Mouse (Mus musculus) adrenal gland (tissue): ENCODE measurements around the gene 2410002F23Rik.
"Not testable (repeated sequence)": the region's sequence is repeated elsewhere in the genome, so short reads cannot be mapped to it uniquely, and the experiment has no call there.

Experiments
- intact Hi-C: fragments of 180-260 bp; cut with DNase I; formaldehyde crosslinking; loops from one replicate; pipeline ENCODE4 v1.15.1; 2025
- long read RNA-seq, 2 experiments: library from polyadenylated mRNA; unstranded; transcript quantifications; one replicate each; pipeline ENCODE4 v2.0.0; 2020; ENCODE audit warnings: borderline replicate concordance in 1 of 2; ENCODE audit not compliant: insufficient replicate concordance in 1 of 2

2410002F23Rik gene
- long read RNA-seq, experiment 1, transcript 2410002F23Rik-208 (6 exons, 784 nt) = minor isoform, 6 of 57 reads
- long read RNA-seq, experiment 1, transcript 2410002F23Rik-201 (6 exons, 1,982 nt) = major isoform, 31 of 57 reads
- long read RNA-seq, experiment 1, partial matches to known transcripts = 3 of 57 reads
- long read RNA-seq, experiment 1, other reads (novel, unspliced or antisense) = 9 of 57 reads
- long read RNA-seq, experiment 2, transcript 2410002F23Rik-201 (6 exons, 1,982 nt) = major isoform, 18 of 37 reads
- long read RNA-seq, experiment 2, partial matches to known transcripts = 9 of 37 reads
- long read RNA-seq, experiment 2, other reads (novel, unspliced or antisense) = 3 of 37 reads

- intact Hi-C loops = no loop called here
These were observed at the start of gene 2410002F23Rik, which contains the start of gene 1700028J19Rik for GRCm38 (mm10) chr7:44246055-44246983. TSS of gene 2410002F23Rik (plus strand) at chr7:44246722. TSS of gene 1700028J19Rik (minus strand) at chr7:44246695.

- intact Hi-C loops = no loop called here
These were observed 48.6 kb upstream of the 2410002F23Rik start, which contains the start of gene Klk1b3 for GRCm38 (mm10) chr7:44197891-44198290. TSS of gene Klk1b3 (plus strand) at chr7:44198191.

GRCm38 (mm10) chr7:44207135-44207534 is 39.4 kb upstream of the 2410002F23Rik start, which contains the start of gene Klk1b4:
TSS of gene Klk1b4 (plus strand) at chr7:44207435.
- intact Hi-C loops = not testable (repeated sequence)

- intact Hi-C loops = no loop called here
These were observed 38.2 kb upstream of the 2410002F23Rik start for GRCm38 (mm10) chr7:44208307-44208706.

GRCm38 (mm10) chr7:44215645-44216044 is 30.9 kb upstream of the 2410002F23Rik start, which contains the start of gene Klk1b5:
TSS of gene Klk1b5 (plus strand) at chr7:44215945.
- intact Hi-C loops = no loop called here

GRCm38 (mm10) chr7:44221601-44222000 is 24.9 kb upstream of the 2410002F23Rik start:
- intact Hi-C loops = not testable (repeated sequence)

GRCm38 (mm10) chr7:44222335-44222734 is 24.2 kb upstream of the 2410002F23Rik start:
- intact Hi-C loops = not testable (repeated sequence)

GRCm38 (mm10) chr7:44225076-44225475 is 21.4 kb upstream of the 2410002F23Rik start, which contains the start of gene Klk1:
TSS of gene Klk1 (plus strand) at chr7:44225360.
- intact Hi-C loops = no loop called here

GRCm38 (mm10) chr7:44235909-44236308 is 10.6 kb upstream of the 2410002F23Rik start, which contains the start of gene Gm36864:
TSS of gene Gm36864 (plus strand) at chr7:44236177.
- intact Hi-C loops = no loop called here

GRCm38 (mm10) chr7:44239913-44240312 is 6.6 kb upstream of the 2410002F23Rik start:
- intact Hi-C loops = no loop called here

GRCm38 (mm10) chr7:44240712-44241111 is 5.8 kb upstream of the 2410002F23Rik start:
- intact Hi-C loops = no loop called here

- intact Hi-C loops = no loop called here
These were observed 5.4 kb upstream of the 2410002F23Rik start for GRCm38 (mm10) chr7:44241163-44241562.

GRCm38 (mm10) chr7:44244080-44244479 is 2.4 kb upstream of the 2410002F23Rik start:
- intact Hi-C loops = no loop called here

GRCm38 (mm10) chr7:44246984-44247470 is 505 bp downstream of the 2410002F23Rik start:
- intact Hi-C loops = no loop called here

GRCm38 (mm10) chr7:44247971-44248370 is 1.4 kb downstream of the 2410002F23Rik start:
- intact Hi-C loops = no loop called here

GRCm38 (mm10) chr7:44249248-44249647 is 2.7 kb downstream of the 2410002F23Rik start:
- intact Hi-C loops = no loop called here

- intact Hi-C loops = not testable (repeated sequence)
These were observed 4.3 kb downstream of the 2410002F23Rik start for GRCm38 (mm10) chr7:44250732-44251275.

GRCm38 (mm10) chr7:44253023-44253616 is 6.6 kb downstream of the 2410002F23Rik start:
- intact Hi-C loops = no loop called here

GRCm38 (mm10) chr7:44254930-44255329 is 8.4 kb downstream of the 2410002F23Rik start:
- intact Hi-C loops = no loop called here

GRCm38 (mm10) chr7:44257278-44257677 is 10.8 kb downstream of the 2410002F23Rik start, which contains the start of gene Acp4:
TSS of gene Acp4 (minus strand) at chr7:44257378.
- intact Hi-C loops = no loop called here
